Mouse (Mus musculus) retina, postnatal 1 day (tissue): ENCODE results near the gene Dnal1.
A peak's percentile ranks its signal among the peaks of the same experiment; 100 is the strongest.

ENCODE experiments used
- DNase-seq: peaks from one replicate; pipeline ENCODE4 v3.0.0-alpha.2; 2012

The Dnal1 gene

GRCm38 (mm10) chr12:84165631-84166373 lies 51.6 kb downstream of the Dnal1 start:
- no peak for DNase-seq

- DNase-seq = no peak
Observed at GRCm38 (mm10) chr12:84170610-84171009, 56.4 kb downstream of the Dnal1 start.

- no peak for DNase-seq
Observed at GRCm38 (mm10) chr12:84172216-84172615, 58.0 kb downstream of the Dnal1 start.

GRCm38 (mm10) chr12:84172862-84173261 lies 58.7 kb downstream of the Dnal1 start:
- DNase-seq = no peak

GRCm38 (mm10) chr12:84173309-84173915 lies 59.2 kb downstream of the Dnal1 start:
- no peak for DNase-seq

- no peak for DNase-seq
Observed at GRCm38 (mm10) chr12:84174190-84174811, 60.1 kb downstream of the Dnal1 start.

- DNase-seq = no peak
Observed at GRCm38 (mm10) chr12:84174871-84175270, 60.7 kb downstream of the Dnal1 start.

GRCm38 (mm10) chr12:84175659-84176061 lies 61.5 kb downstream of the Dnal1 start:
- peak; percentile 80 for DNase-seq

- DNase-seq = peak; percentile 79
Observed at GRCm38 (mm10) chr12:84176126-84176769, 62.1 kb downstream of the Dnal1 start.

GRCm38 (mm10) chr12:84176886-84177765 lies 63.0 kb downstream of the Dnal1 start:
- DNase-seq = peak; percentile 61

GRCm38 (mm10) chr12:84178052-84178451 lies 63.9 kb downstream of the Dnal1 start:
- DNase-seq = no peak

- DNase-seq = no peak
Observed at GRCm38 (mm10) chr12:84178652-84179445, 64.7 kb downstream of the Dnal1 start.

GRCm38 (mm10) chr12:84180090-84180489 lies 65.9 kb downstream of the Dnal1 start:
- DNase-seq = peak; percentile 36

- DNase-seq = peak; percentile 92
Observed at GRCm38 (mm10) chr12:84180701-84181435, 66.7 kb downstream of the Dnal1 start.

GRCm38 (mm10) chr12:84181999-84182398 lies 67.8 kb downstream of the Dnal1 start:
- no peak for DNase-seq

- no peak for DNase-seq
Observed at GRCm38 (mm10) chr12:84184979-84185378, 70.8 kb downstream of the Dnal1 start.

GRCm38 (mm10) chr12:84185547-84185946 lies 71.4 kb downstream of the Dnal1 start:
- no peak for DNase-seq

GRCm38 (mm10) chr12:84186536-84186935 lies 72.4 kb downstream of the Dnal1 start:
- peak; percentile 42 for DNase-seq

- no peak for DNase-seq
Observed at GRCm38 (mm10) chr12:84186950-84187349, 72.8 kb downstream of the Dnal1 start.

GRCm38 (mm10) chr12:84187752-84188601 lies 73.8 kb downstream of the Dnal1 start:
- no peak for DNase-seq
